Mouse (Mus musculus) lung, embryonic 14.5 days (tissue): ENCODE results near the gene Plxna1. TPM values are rescaled to one million over a fixed set of nuclear protein-coding genes. Genes with fewer than 3 reads are reported as not detected.
A peak's percentile ranks its signal among the peaks of the same experiment; 100 is the strongest.

Experiments
- ATAC-seq: fragments of 200-750 bp; cut with Nextera tagmentation; 2 replicates; pipeline ENCODE4 v1.8.0; 2017; ENCODE audit warnings: mild to moderate bottlenecking, moderate TSS enrichment, moderate library complexity; ENCODE audit not compliant: insufficient read depth
- DNase-seq: peaks from one replicate; pipeline ENCODE4 v3.0.0-alpha.2; 2015
- H3K27ac ChIP-seq: fragments of 300-500 bp; sonication (generic); 2 replicates; pipeline ENCODE4 v1.5.1; 2014; ENCODE audit warnings: low read depth, mild to moderate bottlenecking, moderate library complexity
- H3K27me3 ChIP-seq: fragments of 300-500 bp; sonication (generic); 2 replicates; pipeline ENCODE4 v1.6.1; 2014; ENCODE audit warnings: low read length, control low read depth; ENCODE audit not compliant: insufficient read depth
- H3K36me3 ChIP-seq: fragments of 300-500 bp; sonication (generic); 2 replicates; pipeline ENCODE4 v1.6.1; 2014; ENCODE audit warnings: control low read depth; ENCODE audit not compliant: insufficient read depth
- H3K4me1 ChIP-seq: fragments of 300-500 bp; sonication (generic); 2 replicates; pipeline ENCODE4 v1.6.1; 2014; ENCODE audit warnings: antibody characterized with exemption, control low read depth; ENCODE audit not compliant: insufficient read depth
- H3K4me2 ChIP-seq: fragments of 300-500 bp; sonication (generic); 2 replicates; pipeline ENCODE4 v1.6.1; 2014; ENCODE audit warnings: mild to moderate bottlenecking
- H3K4me3 ChIP-seq: fragments of 300-500 bp; sonication (generic); 2 replicates; pipeline ENCODE4 v1.5.1; 2014; ENCODE audit warnings: low read depth, low read length
- H3K9ac ChIP-seq: fragments of 300-500 bp; sonication (generic); 2 replicates; pipeline ENCODE4 v1.6.1; 2014
- H3K9me3 ChIP-seq: fragments of 300-500 bp; sonication (generic); 2 replicates; pipeline ENCODE4 v1.6.1; 2016; ENCODE audit warnings: low read depth, low read length, control low read depth
- CTCF ChIP-seq: IDR thresholded peaks from 2 replicates; pipeline ENCODE4 v1.5.1; 2016; ENCODE audit warnings: antibody characterized with exemption, low read depth
- WGBS: fragments of 180-500 bp; shearing (Covaris S2); extraction: QIAGEN DNeasy Blood & Tissue Kit; methylation state at CpG from one replicate; pipeline ENCODE4 v1.1.7; 2014; 5-methylcytosine and 5-hydroxymethylcytosine counted together
- polyA plus RNA-seq: library from polyadenylated mRNA; unstranded; fragments of >200 nt; fragmentation: Nextera tagmentation; extraction: Ambion mirVana; gene quantifications from 2 replicates; pipeline ENCODE4 v1.2.1, GENCODE M21; 2014

Plxna1 gene
- polyA plus RNA-seq, 1 experiment from 2014 or later: 32.2 TPM

DNA sequence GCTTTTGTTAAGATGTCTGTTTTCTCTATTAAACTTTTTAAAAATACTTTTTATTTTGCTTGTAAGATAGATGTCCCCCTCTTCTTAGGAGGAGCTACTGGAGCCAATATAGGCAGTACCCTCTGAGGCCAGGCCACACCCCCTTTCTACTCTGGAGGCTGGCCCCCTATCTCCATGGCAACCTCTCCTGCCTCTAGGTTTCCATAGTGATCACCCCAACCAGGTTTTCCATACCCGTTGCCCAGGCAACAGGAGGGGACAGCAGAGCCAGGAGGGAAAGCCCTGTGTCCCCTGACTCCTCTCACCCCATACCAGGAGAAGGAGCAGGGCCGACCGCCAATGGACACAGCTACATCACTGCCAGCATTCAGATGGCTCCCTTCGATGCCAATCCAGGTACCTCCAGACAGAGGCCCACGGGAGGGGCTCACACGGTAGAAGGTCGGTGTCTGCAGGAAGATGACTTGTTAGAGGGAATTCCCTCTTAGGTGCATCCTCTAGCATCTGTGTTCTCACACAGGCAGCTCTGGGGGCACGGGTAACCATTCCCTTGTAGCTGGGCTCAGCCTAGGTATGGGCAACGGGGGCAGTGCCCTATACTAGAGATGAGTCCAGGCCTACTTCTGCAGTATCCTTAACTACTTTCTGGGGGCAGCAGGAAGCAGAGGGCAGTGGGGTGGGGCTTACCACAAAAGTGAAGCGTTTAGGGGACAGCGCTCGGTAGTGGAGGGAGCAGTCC lies 28.3 kb downstream of the Plxna1 start:
- 74% methylated on average over 12 of the region's 12 CpGs for WGBS
- DNase-seq: peak; percentile 14
- Histone ChIP-seq H3K4me2 (no peak overlapping the region), H3K4me1 (no peaks in the 10 kb centered on the region), H3K9me3 (no peaks in the 10 kb centered on the region), H3K27me3 (no peaks in the 10 kb centered on the region), H3K4me3 (no peak overlapping the region), H3K36me3 (peaks cover 100% of the 10 kb centered on the region), H3K27ac (no peak overlapping the region), H3K9ac (no peak overlapping the region)
- ATAC-seq: no peak
- TF ChIP-seq CTCF: no peak

- Histone ChIP-seq H3K9me3 (no peaks in the 10 kb centered on the region), H3K27me3 (no peaks in the 10 kb centered on the region), H3K9ac (no peak overlapping the region), H3K4me3 (no peak overlapping the region), H3K4me1 (no peaks in the 10 kb centered on the region), H3K4me2 (no peak overlapping the region), H3K36me3 (peaks cover 99% of the 10 kb centered on the region), H3K27ac (no peak overlapping the region)
- TF ChIP-seq CTCF: no peak
- ATAC-seq: no peak
- 92% methylated on average over 10 of the region's 10 CpGs for WGBS
- no peak for DNase-seq
Observed at GRCm38 (mm10) chr6:89330957-89331356, 31.5 kb downstream of the Plxna1 start.

DNA sequence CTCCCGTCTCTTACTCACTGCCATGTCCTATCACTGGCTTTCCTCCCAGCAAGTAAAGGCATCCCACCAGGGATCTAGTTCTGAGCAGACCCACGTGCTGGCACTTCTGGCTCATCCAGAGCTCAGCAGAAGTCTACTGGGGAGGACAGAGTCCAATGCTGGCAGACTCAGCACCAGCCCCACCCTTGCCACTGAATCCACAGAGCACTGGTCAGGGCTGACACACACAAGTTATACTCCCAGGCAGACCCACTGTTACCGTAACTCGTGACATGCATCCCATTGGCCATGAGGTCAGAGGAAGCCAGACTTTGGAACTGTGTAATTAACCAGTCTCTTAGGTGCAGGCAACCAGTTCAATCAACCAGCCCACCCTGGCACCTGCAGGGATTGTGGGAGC lies 33.8 kb downstream of the Plxna1 start:
- Histone ChIP-seq H3K27ac (no peak overlapping the region), H3K9me3 (no peaks in the 10 kb centered on the region), H3K27me3 (no peaks in the 10 kb centered on the region), H3K4me2 (no peak overlapping the region), H3K36me3 (peaks cover 83% of the 10 kb centered on the region), H3K9ac (no peak overlapping the region), H3K4me1 (no peaks in the 10 kb centered on the region), H3K4me3 (no peak overlapping the region)
- DNase-seq (no peak), ATAC-seq (no peak)
- WGBS: 87% methylated on average over 4 of the region's 4 CpGs
- TF ChIP-seq CTCF: no peak

GRCm38 (mm10) chr6:89327746-89328491 lies 34.5 kb downstream of the Plxna1 start:
- no peak for TF ChIP-seq CTCF
- Histone ChIP-seq H3K9ac (no peak overlapping the region), H3K9me3 (no peaks in the 10 kb centered on the region), H3K4me2 (no peak overlapping the region), H3K4me3 (no peak overlapping the region), H3K4me1 (no peaks in the 10 kb centered on the region), H3K27me3 (no peaks in the 10 kb centered on the region), H3K36me3 (peaks cover 80% of the 10 kb centered on the region), H3K27ac (no peak overlapping the region)
- no peak for ATAC-seq
- 60% methylated on average over 15 of the region's 15 CpGs for WGBS
- no peak for DNase-seq

- no peak for TF ChIP-seq CTCF
Observed at GRCm38 (mm10) chr6:89324842-89325241, 37.6 kb downstream of the Plxna1 start.

DNA sequence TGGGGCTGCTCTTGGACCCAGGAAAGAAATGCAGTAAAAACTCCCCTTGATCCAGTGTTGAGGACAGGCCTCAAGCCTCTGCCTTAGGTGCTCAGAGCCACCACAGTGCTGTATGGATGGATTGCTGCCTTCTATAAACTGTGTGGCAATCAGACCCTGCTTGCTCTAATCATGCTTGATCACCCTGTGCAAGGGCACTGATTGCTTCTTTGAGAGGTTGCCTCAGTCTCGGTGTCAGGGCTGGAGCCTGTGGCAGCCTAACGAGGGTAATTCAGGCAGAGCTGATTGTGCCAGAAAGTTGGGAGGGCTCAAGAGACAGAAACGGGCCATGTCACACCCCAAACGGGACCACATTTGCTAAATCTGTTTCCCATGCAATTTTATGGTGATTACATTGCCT lies 47.2 kb downstream of the Plxna1 start:
- Histone ChIP-seq H3K4me3 (no peak overlapping the region), H3K9ac (no peak overlapping the region), H3K4me1 (no peaks in the 10 kb centered on the region), H3K27ac (no peak overlapping the region), H3K9me3 (no peaks in the 10 kb centered on the region), H3K4me2 (no peak overlapping the region), H3K36me3 (peaks cover 42% of the 10 kb centered on the region), H3K27me3 (no peaks in the 10 kb centered on the region)
- TF ChIP-seq CTCF: no peak
- 61% methylated on average over 4 of the region's 4 CpGs for WGBS
- ATAC-seq: no peak
- DNase-seq: no peak

More at GRCm38 (mm10) chr6:89324842-89325241, 37.6 kb downstream of the Plxna1 start:
- Histone ChIP-seq H3K4me2 (no peak overlapping the region), H3K9ac (no peak overlapping the region), H3K36me3 (peaks cover 80% of the 10 kb centered on the region), H3K4me3 (no peak overlapping the region), H3K27ac (no peak overlapping the region), H3K27me3 (no peaks in the 10 kb centered on the region), H3K9me3 (no peaks in the 10 kb centered on the region), H3K4me1 (no peaks in the 10 kb centered on the region)
- WGBS: 89% methylated on average over 4 of the region's 4 CpGs
- DNase-seq (no peak), ATAC-seq (no peak)

DNA sequence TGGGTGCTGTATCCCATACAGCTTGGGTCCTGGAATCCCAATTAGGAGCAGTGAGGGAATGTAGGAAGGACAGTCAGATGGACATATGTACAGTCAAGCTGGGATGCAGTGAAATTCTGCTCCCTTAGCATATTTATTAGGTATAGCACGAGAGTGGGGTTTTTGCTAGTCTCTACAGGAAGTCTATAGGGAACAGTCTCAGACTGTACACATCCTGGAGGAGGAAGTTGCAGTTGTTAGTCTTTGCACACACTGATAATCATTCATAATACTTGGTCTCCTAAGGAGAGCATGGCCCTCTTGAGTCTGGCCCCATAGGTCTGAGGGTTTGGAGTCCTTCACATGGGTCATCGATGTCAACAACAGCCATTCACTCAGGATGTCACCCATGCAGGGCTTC lies 50.9 kb downstream of the Plxna1 start:
- Histone ChIP-seq H3K27me3 (no peaks in the 10 kb centered on the region), H3K9me3 (peaks cover 3% of the 10 kb centered on the region; the same call in 1 of the 2 replicates), H3K36me3 (peaks cover 8% of the 10 kb centered on the region; the same call in 1 of the 2 replicates), H3K4me3 (no peak overlapping the region), H3K4me1 (no peaks in the 10 kb centered on the region), H3K9ac (no peak overlapping the region), H3K27ac (no peak overlapping the region), H3K4me2 (no peak overlapping the region)
- WGBS: 68% methylated on average over 2 of the region's 2 CpGs
- no peak for TF ChIP-seq CTCF
- ATAC-seq (no peak), DNase-seq (no peak)
